Mouse (Mus musculus) megakaryocyte-erythroid progenitor cell, adult 5-6 weeks (primary cell): ENCODE results near the gene Mrtfb. TPM values are rescaled to one million over a fixed set of nuclear protein-coding genes. Genes with fewer than 3 reads are reported as not detected.
"Not testable (repeated sequence)": the region's sequence is repeated elsewhere in the genome, so short reads cannot be mapped to it uniquely, and the experiment has no call there.

ENCODE experiments used
- ATAC-seq: replicated peaks from 2 replicates; pipeline ENCODE4 v1.8.0; 2016; ENCODE audit warnings: mild to moderate bottlenecking, inconsistent platforms; ENCODE audit not compliant: severe bottlenecking, poor library complexity, low FRiP score, low TSS enrichment
- total RNA-seq, 2 experiments: library from RNA; stranded (forward) in 1 of 2; stranded (reverse) in 1 of 2; fragments of 200-1000, 215-1000 nt in 1 of 2; fragments of >200 nt in 1 of 2; fragmentation: Nextera tagmentation in 1 of 2; gene quantifications; 2 replicates each; pipeline ENCODE4 v1.2.3; 2014 to 2017

Mrtfb gene
- total RNA-seq, 2 experiments from 2014 or later = 2.3 to 10.7 TPM

- ATAC-seq = no peak
These were observed 11.1 kb downstream of the Mrtfb start for GRCm38 (mm10) chr16:13267350-13267904.

- ATAC-seq = no peak
These were observed 13.1 kb downstream of the Mrtfb start for GRCm38 (mm10) chr16:13269426-13269825.

- ATAC-seq = no peak
These were observed 20.0 kb downstream of the Mrtfb start for GRCm38 (mm10) chr16:13276258-13276657.

GRCm38 (mm10) chr16:13276709-13277399, 20.6 kb downstream of the Mrtfb start:
- no peak for ATAC-seq

- not testable (repeated sequence) for ATAC-seq
These were observed 30.1 kb downstream of the Mrtfb start for GRCm38 (mm10) chr16:13286425-13286824.

- no peak for ATAC-seq
These were observed 41.6 kb downstream of the Mrtfb start for GRCm38 (mm10) chr16:13297860-13298259.

GRCm38 (mm10) chr16:13298991-13299390, 42.7 kb downstream of the Mrtfb start:
- ATAC-seq = no peak

- ATAC-seq = no peak
These were observed 49.9 kb downstream of the Mrtfb start for GRCm38 (mm10) chr16:13306065-13306695.

GRCm38 (mm10) chr16:13310096-13310683, 53.9 kb downstream of the Mrtfb start:
- ATAC-seq = no peak

- ATAC-seq = peak; percentile 61; the same call in 1 of the 2 replicates
These were observed 55.1 kb downstream of the Mrtfb start for GRCm38 (mm10) chr16:13311374-13311773.

- ATAC-seq = no peak
These were observed 56.9 kb downstream of the Mrtfb start for GRCm38 (mm10) chr16:13313096-13313719.

GRCm38 (mm10) chr16:13323751-13324150, 67.5 kb downstream of the Mrtfb start:
- ATAC-seq = no peak

- ATAC-seq = no peak
These were observed 70.3 kb downstream of the Mrtfb start for GRCm38 (mm10) chr16:13326622-13327021.

GRCm38 (mm10) chr16:13328646-13329045, 72.4 kb downstream of the Mrtfb start:
- ATAC-seq = no peak

- peak; percentile 95 for ATAC-seq
These were observed 73.4 kb downstream of the Mrtfb start for GRCm38 (mm10) chr16:13329640-13330039.

GRCm38 (mm10) chr16:13330221-13330659, 74.0 kb downstream of the Mrtfb start:
- ATAC-seq = peak; percentile 68

- no peak for ATAC-seq
These were observed 75.6 kb downstream of the Mrtfb start for GRCm38 (mm10) chr16:13331898-13332297.

- no peak for ATAC-seq
These were observed 76.3 kb downstream of the Mrtfb start for GRCm38 (mm10) chr16:13332536-13332935.

GRCm38 (mm10) chr16:13333781-13334341, 77.6 kb downstream of the Mrtfb start:
- no peak for ATAC-seq
